Mouse (Mus musculus) heart, postnatal 0 days (tissue): ENCODE results near the gene Ptpro. TPM values are rescaled to one million over a fixed set of nuclear protein-coding genes. Genes with fewer than 3 reads are reported as not detected.

Source experiments
- ATAC-seq: fragments of 200-750 bp; cut with Nextera tagmentation; 2 replicates; pipeline ENCODE4 v1.8.0; 2017; ENCODE audit warnings: low read depth, moderate number of reproducible peaks, moderate library complexity; ENCODE audit not compliant: insufficient read depth
- DNase-seq: peaks from one replicate; pipeline ENCODE4 v3.0.0-alpha.2; 2016; ENCODE audit warnings: low spot score
- H3K27ac ChIP-seq: fragments of 300-500 bp; sonication (generic); 2 replicates; pipeline ENCODE4 v1.5.1; 2014; ENCODE audit warnings: low read depth, mild to moderate bottlenecking
- H3K27me3 ChIP-seq: fragments of 300-500 bp; sonication (generic); 2 replicates; pipeline ENCODE4 v1.6.1; 2014; ENCODE audit warnings: low read length, mixed read lengths; ENCODE audit not compliant: control insufficient read depth, insufficient read depth
- H3K36me3 ChIP-seq: fragments of 300-500 bp; sonication (generic); replicated peaks from 2 replicates; pipeline ENCODE4 v1.6.1; 2014; ENCODE audit warnings: low read length, mixed read lengths; ENCODE audit not compliant: control insufficient read depth, insufficient read depth
- H3K4me1 ChIP-seq: fragments of 300-500 bp; sonication (generic); 2 replicates; pipeline ENCODE4 v1.6.1; 2014; ENCODE audit warnings: antibody characterized with exemption; ENCODE audit not compliant: control insufficient read depth, insufficient read depth
- H3K4me2 ChIP-seq: fragments of 300-500 bp; sonication (generic); 2 replicates; pipeline ENCODE4 v1.6.1; 2014; ENCODE audit warnings: low read depth, mild to moderate bottlenecking, low read length, moderate library complexity
- H3K4me3 ChIP-seq: fragments of 300-500 bp; sonication (generic); 2 replicates; pipeline ENCODE4 v1.5.1; 2014; ENCODE audit warnings: low read depth, low read length
- H3K9ac ChIP-seq: fragments of 300-500 bp; sonication (generic); replicated peaks from 2 replicates; pipeline ENCODE4 v1.6.1; 2014; ENCODE audit warnings: low read depth, low read length, mixed read lengths
- H3K9me3 ChIP-seq: fragments of 300-500 bp; sonication (generic); replicated peaks from 2 replicates; pipeline ENCODE4 v1.6.1; 2016; ENCODE audit warnings: low read length; ENCODE audit not compliant: control insufficient read depth
- CTCF ChIP-seq: IDR thresholded peaks from 2 replicates; pipeline ENCODE4 v1.5.1; 2016; ENCODE audit warnings: antibody characterized with exemption, control low read depth, low read depth
- EP300 ChIP-seq: IDR thresholded peaks from 2 replicates; pipeline ENCODE4 v1.6.1; 2016; ENCODE audit warnings: antibody characterized with exemption, low read depth
- WGBS: fragments of 180-500 bp; shearing (Covaris S2); extraction: QIAGEN DNeasy Blood & Tissue Kit; methylation state at CpG from one replicate; pipeline ENCODE4 v1.1.7; 2014; 5-methylcytosine and 5-hydroxymethylcytosine counted together
- polyA plus RNA-seq: library from polyadenylated mRNA; unstranded; fragments of >200 nt; fragmentation: Nextera tagmentation; extraction: Ambion mirVana; gene quantifications from 2 replicates; pipeline ENCODE4 v1.2.1, GENCODE M21; 2015
- total RNA-seq: library from RNA; depleted of rRNA; stranded (reverse); fragments of >200 nt; gene quantifications from 2 replicates; pipeline ENCODE4 v1.2.3, GENCODE M21; 2014; ENCODE audit warnings: low replicate concordance

The Ptpro gene
- total and polyA plus RNA-seq, 2 experiments from 2014 or later = 2.3 to 3.6 TPM

DNA sequence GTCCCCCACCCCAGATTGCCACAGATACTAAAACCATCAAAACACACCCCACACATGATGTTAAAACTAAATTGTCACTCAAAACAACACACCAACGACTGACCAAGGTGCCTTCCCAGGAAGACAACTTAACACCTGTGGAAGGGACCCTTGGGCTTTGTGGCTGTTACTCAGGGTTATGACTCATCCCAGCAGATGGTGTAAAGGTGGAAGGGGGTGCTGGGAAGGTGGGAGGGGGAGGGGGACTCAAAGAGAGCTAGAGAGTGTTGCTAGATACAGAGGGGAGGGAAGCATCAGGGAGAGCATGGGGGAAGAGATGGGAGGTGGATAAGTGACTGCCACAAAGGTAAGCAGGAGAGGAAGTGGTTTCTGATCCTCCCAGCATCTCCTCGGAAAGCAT, 239.5 kb downstream of the Ptpro start:
- 44% methylated on average over 2 of the region's 2 CpGs for whole genome bisulfite sequencing
- no peak for ATAC-seq

GRCm38 (mm10) chr6:137492582-137492981, 240.5 kb downstream of the Ptpro start:
- no peak overlapping the region for H3K9ac ChIP-seq
- no peak for TF ChIP-seq EP300
- TF ChIP-seq CTCF = no peak
- H3K36me3 ChIP-seq = no peaks in the 10 kb centered on the region; the same call in 1 of the 2 replicates
- no peak overlapping the region for H3K4me2 ChIP-seq
- H3K4me3 ChIP-seq = no peak overlapping the region
- DNase-seq (no peak), ATAC-seq (no peak)
- WGBS = 80% methylated on average over 4 of the region's 4 CpGs
- H3K4me1 ChIP-seq = 0 out of 2 replicates have a peak, but pooled peaks cover 3% of the 10 kb centered on the region
- no peaks in the 10 kb centered on the region for H3K9me3 ChIP-seq
- H3K27ac ChIP-seq = no peak overlapping the region
- no peaks in the 10 kb centered on the region for H3K27me3 ChIP-seq

More for the DNA sequence above, 239.5 kb downstream of the Ptpro start:
- Histone ChIP-seq H3K27me3 (no peaks in the 10 kb centered on the region), H3K9ac (no peak overlapping the region), H3K9me3 (no peaks in the 10 kb centered on the region), H3K36me3 (no peaks in the 10 kb centered on the region; the same call in 1 of the 2 replicates), H3K4me2 (no peak overlapping the region), H3K4me3 (no peak overlapping the region), H3K4me1 (peaks cover 3% of the 10 kb centered on the region; the same call in 1 of the 2 replicates), H3K27ac (no peak overlapping the region)
- no peak for TF ChIP-seq EP300
- TF ChIP-seq CTCF = no peak
- no peak for DNase-seq

DNA sequence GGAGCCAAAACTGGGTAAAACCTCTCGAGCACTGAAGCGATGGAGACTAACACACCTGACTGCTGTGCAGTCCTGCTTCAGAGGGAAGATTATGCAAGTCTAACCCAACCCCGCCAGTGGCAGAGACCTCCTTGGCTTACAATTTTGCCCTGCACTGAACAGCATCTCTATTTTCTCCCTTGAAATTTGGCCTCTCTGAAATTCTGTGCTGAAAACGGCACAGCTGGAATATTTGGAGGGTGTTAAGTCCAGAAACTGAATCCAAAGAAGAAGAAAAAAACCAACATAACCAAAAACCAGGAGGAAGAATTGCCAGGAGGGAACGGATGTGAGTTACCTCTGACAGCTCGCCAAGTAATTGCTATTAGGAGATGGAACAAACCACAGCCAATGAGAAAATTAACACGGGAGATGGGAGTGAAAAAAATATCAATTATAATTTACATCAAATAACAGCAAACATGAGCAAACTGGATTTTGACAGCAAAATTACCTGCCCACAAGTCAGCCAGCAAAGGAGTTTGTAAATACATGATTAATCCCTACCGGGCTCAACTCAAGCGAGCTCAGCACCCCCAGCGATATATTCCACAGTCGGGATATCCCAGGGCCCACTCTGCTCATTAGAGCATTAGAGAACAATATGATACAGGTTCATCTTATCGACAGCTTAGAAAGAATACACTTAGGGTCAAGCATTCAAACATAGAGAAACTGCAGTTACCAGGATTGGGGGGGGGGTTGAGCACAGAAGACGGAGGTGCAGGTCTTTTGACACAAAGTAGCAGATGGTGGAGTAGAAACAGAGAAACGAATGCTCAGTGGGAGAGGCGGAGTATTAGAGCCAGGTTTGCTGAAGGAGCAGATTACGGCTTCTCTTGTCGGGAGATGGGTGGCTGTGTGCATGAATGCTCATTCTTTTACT, 241.4 kb downstream of the Ptpro start:
- 82% methylated on average over 17 of the region's 17 CpGs for WGBS
- H3K9ac ChIP-seq = no peak overlapping the region
- no peak for ATAC-seq
- H3K4me3 ChIP-seq = no peak overlapping the region
- no peak overlapping the region for H3K27ac ChIP-seq
- TF ChIP-seq EP300 (no peak), CTCF (no peak)
- DNase-seq = no peak
- no peaks in the 10 kb centered on the region; the same call in 1 of the 2 replicates for H3K36me3 ChIP-seq
- H3K27me3 ChIP-seq = no peaks in the 10 kb centered on the region
- H3K4me2 ChIP-seq = no peak overlapping the region
- H3K9me3 ChIP-seq = no peaks in the 10 kb centered on the region
- H3K4me1 ChIP-seq = 0 out of 2 replicates have a peak, but pooled peaks cover 3% of the 10 kb centered on the region

DNA sequence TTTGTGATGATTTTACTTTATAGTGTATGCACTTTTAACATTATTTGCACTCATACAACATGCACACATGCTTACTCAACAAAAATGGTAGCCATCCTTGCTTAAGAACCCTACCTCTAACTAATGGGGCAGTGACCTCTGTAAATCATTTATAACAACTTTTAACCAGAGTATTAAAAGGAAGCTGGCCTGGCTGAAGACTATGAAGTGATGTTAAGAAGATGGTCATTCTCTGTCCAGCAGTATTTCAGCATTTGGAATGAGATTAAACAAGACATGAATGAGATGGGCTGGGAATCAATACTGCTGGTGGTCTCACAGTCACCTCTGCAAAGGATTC, 242.0 kb downstream of the Ptpro start:
- Histone ChIP-seq H3K4me2 (no peak overlapping the region), H3K9me3 (no peaks in the 10 kb centered on the region), H3K27me3 (no peaks in the 10 kb centered on the region), H3K9ac (no peak overlapping the region), H3K4me3 (no peak overlapping the region), H3K36me3 (no peaks in the 10 kb centered on the region; the same call in 1 of the 2 replicates), H3K4me1 (0 out of 2 replicates have a peak, but pooled peaks cover 3% of the 10 kb centered on the region), H3K27ac (no peak overlapping the region)
- no peak for DNase-seq
- no peak for ATAC-seq
- no peak for TF ChIP-seq CTCF
- TF ChIP-seq EP300 = no peak

GRCm38 (mm10) chr6:137494801-137495200, 242.7 kb downstream of the Ptpro start:
- Histone ChIP-seq H3K4me2 (no peak overlapping the region), H3K9me3 (no peaks in the 10 kb centered on the region), H3K9ac (no peak overlapping the region), H3K27me3 (no peaks in the 10 kb centered on the region), H3K27ac (no peak overlapping the region), H3K4me3 (no peak overlapping the region), H3K4me1 (0 out of 2 replicates have a peak, but pooled peaks cover 3% of the 10 kb centered on the region), H3K36me3 (no peaks in the 10 kb centered on the region; the same call in 1 of the 2 replicates)
- 76% methylated on average over 1 of the region's 1 CpGs for WGBS
- DNase-seq (no peak), ATAC-seq (no peak)
- no peak for TF ChIP-seq CTCF
- TF ChIP-seq EP300 = no peak
